Mouse (Mus musculus) heart, embryonic 14.5 days (tissue): Measurements from ENCODE around the gene Pex16. TPM values are rescaled to one million over a fixed set of nuclear protein-coding genes. Genes with fewer than 3 reads are reported as not detected.

Source experiments
- ATAC-seq: fragments of 200-750 bp; cut with Nextera tagmentation; 2 replicates; pipeline ENCODE4 v1.8.0; 2017; ENCODE audit warnings: low read depth, moderate TSS enrichment; ENCODE audit not compliant: insufficient number of reproducible peaks, insufficient read depth, low FRiP score
- H3K27ac ChIP-seq, 2 experiments: fragments of 200-500 bp in 1 of 2; fragments of 300-500 bp in 1 of 2; sonication (generic) in 1 of 2; replicated peaks in 1 of 2; 2 replicates each; pipeline ENCODE4 v1.5.1; 2012 to 2014; ENCODE audit warnings: low read depth in 2 of 2, low read length in 2 of 2, control low read depth in 1 of 2, mild to moderate bottlenecking in 1 of 2, mixed read lengths in 1 of 2; ENCODE audit not compliant: control insufficient read depth in 1 of 2, insufficient read depth in 1 of 2
- H3K27me3 ChIP-seq: fragments of 300-500 bp; sonication (generic); 2 replicates; pipeline ENCODE4 v1.6.1; 2014; ENCODE audit warnings: mild to moderate bottlenecking, low read length, control low read depth; ENCODE audit not compliant: control insufficient read depth, insufficient read depth
- H3K36me3 ChIP-seq: fragments of 300-500 bp; sonication (generic); 2 replicates; pipeline ENCODE4 v1.6.1; 2014; ENCODE audit warnings: mild to moderate bottlenecking, control low read depth, low read length, mixed read lengths; ENCODE audit not compliant: control insufficient read depth, insufficient read depth
- H3K4me1 ChIP-seq, 2 experiments: fragments of 200-500 bp in 1 of 2; fragments of 300-500 bp in 1 of 2; sonication (generic) in 1 of 2; 2 replicates each; pipeline ENCODE4 v1.6.1; 2012 to 2014; ENCODE audit warnings: low read length in 2 of 2, control low read depth in 1 of 2, mixed read lengths in 1 of 2; ENCODE audit not compliant: control insufficient read depth in 2 of 2, insufficient read depth in 2 of 2
- H3K4me2 ChIP-seq: fragments of 300-500 bp; sonication (generic); 2 replicates; pipeline ENCODE4 v1.6.1; 2014; ENCODE audit warnings: mild to moderate bottlenecking, low read length
- H3K4me3 ChIP-seq, 2 experiments: fragments of 200-500 bp in 1 of 2; fragments of 300-500 bp in 1 of 2; sonication (generic) in 1 of 2; 2 replicates each; pipeline ENCODE4 v1.5.1; 2012 to 2014; ENCODE audit warnings: low read length in 2 of 2, mild to moderate bottlenecking in 2 of 2, control low read depth in 1 of 2, low read depth in 1 of 2, moderate library complexity in 1 of 2; ENCODE audit not compliant: control insufficient read depth in 1 of 2, insufficient read depth in 1 of 2
- H3K9ac ChIP-seq: fragments of 300-500 bp; sonication (generic); 2 replicates; pipeline ENCODE4 v1.6.1; 2014; ENCODE audit warnings: mild to moderate bottlenecking, low read length
- H3K9me3 ChIP-seq: fragments of 300-500 bp; sonication (generic); 2 replicates; pipeline ENCODE4 v1.6.1; 2016; ENCODE audit warnings: low read length, control low read depth; ENCODE audit not compliant: control insufficient read depth
- WGBS: fragments of 180-500 bp; shearing (Covaris S2); extraction: QIAGEN DNeasy Blood & Tissue Kit; methylation state at CpG from one replicate; pipeline ENCODE4 v1.1.7; 2014; 5-methylcytosine and 5-hydroxymethylcytosine counted together
- polyA plus RNA-seq: library from polyadenylated mRNA; unstranded; fragments of >200 nt; fragmentation: Nextera tagmentation; extraction: Ambion mirVana; gene quantifications from 2 replicates; pipeline ENCODE4 v1.2.1, GENCODE M21; 2014

Pex16 gene
- polyA plus RNA-seq, 1 experiment from 2014 or later = 19.7 TPM

GRCm38 (mm10) chr2:92376300-92376699 is 1.8 kb downstream of the Pex16 start:
- 77% methylated on average over 6 of the region's 6 CpGs for whole genome bisulfite sequencing
- peaks cover 6 to 11% of the 10 kb centered on the region in 2 experiments for H3K4me1 ChIP-seq
- H3K9ac ChIP-seq = peak overlapping the region; percentile 80
- no peak overlapping the region for H3K27ac ChIP-seq
- peak overlapping the region in 1 of 2 experiments; percentile 62; a peak in 1 of 4 replicates for H3K4me3 ChIP-seq
- H3K9me3 ChIP-seq = no peaks in the 10 kb centered on the region
- peak overlapping the region; percentile 98 for H3K4me2 ChIP-seq
- peaks cover 16% of the 10 kb centered on the region for H3K27me3 ChIP-seq
- no peak for ATAC-seq
- peaks cover 37% of the 10 kb centered on the region for H3K36me3 ChIP-seq

GRCm38 (mm10) chr2:92377320-92377719 is 2.8 kb downstream of the Pex16 start:
- H3K9ac ChIP-seq = no peak overlapping the region
- H3K4me2 ChIP-seq = no peak overlapping the region
- peaks cover 6 to 8% of the 10 kb centered on the region in 2 experiments; a peak in 3 of 4 replicates for H3K4me1 ChIP-seq
- no peak overlapping the region for H3K4me3 ChIP-seq
- 92% methylated on average over 7 of the region's 7 CpGs for WGBS
- H3K27me3 ChIP-seq = peaks cover 6% of the 10 kb centered on the region
- H3K9me3 ChIP-seq = no peaks in the 10 kb centered on the region
- ATAC-seq = no peak
- peaks cover 47% of the 10 kb centered on the region for H3K36me3 ChIP-seq
- no peak overlapping the region for H3K27ac ChIP-seq

GRCm38 (mm10) chr2:92379783-92380494 is 5.5 kb downstream of the Pex16 start:
- H3K4me2 ChIP-seq = no peak overlapping the region
- no peak overlapping the region for H3K9ac ChIP-seq
- H3K4me3 ChIP-seq = no peak overlapping the region
- peaks cover 4 to 8% of the 10 kb centered on the region in 2 experiments; a peak in 3 of 4 replicates for H3K4me1 ChIP-seq
- H3K9me3 ChIP-seq = no peaks in the 10 kb centered on the region
- 82% methylated on average over 17 of the region's 17 CpGs for WGBS
- no peaks in the 10 kb centered on the region for H3K27me3 ChIP-seq
- peaks cover 51% of the 10 kb centered on the region for H3K36me3 ChIP-seq
- no peak overlapping the region for H3K27ac ChIP-seq
- ATAC-seq = no peak

GRCm38 (mm10) chr2:92380495-92381050 is 6.1 kb downstream of the Pex16 start:
- H3K36me3 ChIP-seq = peaks cover 51% of the 10 kb centered on the region
- WGBS = 80% methylated on average over 6 of the region's 6 CpGs
- no peak overlapping the region for H3K4me3 ChIP-seq
- H3K27ac ChIP-seq = no peak overlapping the region
- peaks cover 4 to 8% of the 10 kb centered on the region in 2 experiments; a peak in 3 of 4 replicates for H3K4me1 ChIP-seq
- no peak overlapping the region for H3K9ac ChIP-seq
- ATAC-seq = no peak
- H3K9me3 ChIP-seq = no peaks in the 10 kb centered on the region
- H3K27me3 ChIP-seq = no peaks in the 10 kb centered on the region
- H3K4me2 ChIP-seq = no peak overlapping the region

- 76% methylated on average over 5 of the region's 5 CpGs for WGBS
- peaks cover 54% of the 10 kb centered on the region for H3K36me3 ChIP-seq
Measured at GRCm38 (mm10) chr2:92381161-92381560, 6.7 kb downstream of the Pex16 start.

GRCm38 (mm10) chr2:92381901-92382588 is 7.6 kb downstream of the Pex16 start, which contains the start of gene 1700029I15Rik:
Gene 1700029I15Rik (plus strand): TSS chr2:92382538.
- no peaks in the 10 kb centered on the region for H3K4me1 ChIP-seq
- WGBS = 74% methylated on average over 5 of the region's 5 CpGs
- H3K4me2 ChIP-seq = no peak within 1 kb of the TSS
- H3K9ac ChIP-seq = no peak within 1 kb of the TSS
- no peaks in the 10 kb centered on the region for H3K9me3 ChIP-seq
- peaks cover 55% of the 10 kb centered on the region for H3K36me3 ChIP-seq
- no peak within 1 kb of the TSS for H3K4me3 ChIP-seq
- H3K27me3 ChIP-seq = no peaks in the 10 kb centered on the region
- no peak for ATAC-seq
- no peak within 1 kb of the TSS for H3K27ac ChIP-seq

More at GRCm38 (mm10) chr2:92381161-92381560, 6.7 kb downstream of the Pex16 start:
- Histone ChIP-seq H3K9ac (no peak overlapping the region), H3K4me1 (peaks cover 0 to 3% of the 10 kb centered on the region in 2 experiments; a peak in 2 of 4 replicates), H3K27ac (no peak overlapping the region), H3K4me2 (no peak overlapping the region), H3K27me3 (no peaks in the 10 kb centered on the region), H3K4me3 (no peak overlapping the region), H3K9me3 (no peaks in the 10 kb centered on the region)
- no peak for ATAC-seq

- Histone ChIP-seq H3K9ac (no peak overlapping the region), H3K27ac (no peak overlapping the region), H3K36me3 (peaks cover 54% of the 10 kb centered on the region), H3K27me3 (no peaks in the 10 kb centered on the region), H3K4me3 (no peak overlapping the region), H3K9me3 (no peaks in the 10 kb centered on the region), H3K4me2 (no peak overlapping the region), H3K4me1 (no peaks in the 10 kb centered on the region)
- 82% methylated on average over 4 of the region's 4 CpGs for WGBS
- no peak for ATAC-seq
Measured at GRCm38 (mm10) chr2:92382759-92383158, 8.3 kb downstream of the Pex16 start.
